Mouse (Mus musculus): ENCODE data around the gene Nav2.

- TF ChIP-seq CTCF (IDR thresholded peaks at IDR 0.05; ENCODE audit: extremely low read depth, insufficient read depth, low read length) (no peak), POLR2A (IDR thresholded peaks at IDR 0.05; ENCODE audit: extremely low read depth, insufficient read depth, low read length) (no peak)
Observed at GRCm38 (mm10) chr7:48880591-48881481, 27.7 kb upstream of the Nav2 start.

Measured in cortical plate, adult 2 months (tissue).